Mouse (Mus musculus): Measurements from ENCODE around the gene Sult4a1.
"Not testable (repeated sequence)": the region's sequence is repeated elsewhere in the genome, so short reads cannot be mapped to it uniquely, and the experiment has no call there.

Gene Sult4a1

GRCm38 (mm10) chr15:84097536-84097935, 8.0 kb downstream of the Sult4a1 start:
- not testable (repeated sequence) for DNase-seq (ENCODE audit: low read depth in 2 of 2, low spot score in 2 of 2)

GRCm38 (mm10) chr15:84096051-84096450, 9.5 kb downstream of the Sult4a1 start:
- DNase-seq (ENCODE audit: low read depth in 2 of 2, low spot score in 2 of 2), result no peak

DNA sequence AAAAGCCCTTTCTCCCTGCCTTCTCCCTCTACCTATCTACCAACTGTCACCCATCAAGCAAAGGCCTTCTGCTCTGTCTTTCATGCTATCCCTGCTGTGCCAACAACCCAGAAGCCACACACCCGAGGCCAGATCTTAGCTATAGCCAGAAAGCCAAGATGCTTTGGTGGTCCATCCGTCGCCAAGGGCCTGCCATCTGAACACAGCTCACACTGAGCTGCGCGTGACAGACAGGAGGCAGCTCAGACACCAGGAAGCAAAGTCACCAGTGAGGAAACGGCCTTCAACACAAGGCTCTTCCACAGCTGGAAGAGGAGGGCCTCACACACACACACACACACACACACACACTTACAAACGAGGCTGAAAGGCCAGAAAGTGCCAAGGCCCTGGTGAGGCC, 10.6 kb downstream of the Sult4a1 start:
- no peak for DNase-seq (ENCODE audit: low read depth in 2 of 2, low spot score in 2 of 2)

DNA sequence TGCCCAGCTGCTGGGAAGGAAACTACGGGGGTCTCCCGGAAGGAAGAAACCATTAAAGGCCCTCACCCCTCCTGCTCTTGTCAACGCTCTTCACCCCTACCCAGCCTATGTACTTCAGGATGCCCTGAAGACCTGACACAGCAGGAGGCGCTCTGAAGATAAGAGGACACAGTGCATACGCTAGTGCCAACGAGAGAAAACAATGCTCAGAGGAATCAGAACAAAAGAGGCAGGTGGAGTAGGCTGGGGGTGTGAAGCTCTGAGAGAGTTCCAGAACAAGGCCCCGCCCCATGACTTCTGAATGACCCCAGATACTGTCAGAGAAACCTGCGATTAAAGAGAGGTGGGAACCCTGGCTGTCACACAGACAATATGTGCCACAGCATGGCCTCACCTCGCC, 18.8 kb downstream of the Sult4a1 start:
- DNase-seq (ENCODE audit: low read depth in 2 of 2, low spot score in 2 of 2), result no peak

DNA sequence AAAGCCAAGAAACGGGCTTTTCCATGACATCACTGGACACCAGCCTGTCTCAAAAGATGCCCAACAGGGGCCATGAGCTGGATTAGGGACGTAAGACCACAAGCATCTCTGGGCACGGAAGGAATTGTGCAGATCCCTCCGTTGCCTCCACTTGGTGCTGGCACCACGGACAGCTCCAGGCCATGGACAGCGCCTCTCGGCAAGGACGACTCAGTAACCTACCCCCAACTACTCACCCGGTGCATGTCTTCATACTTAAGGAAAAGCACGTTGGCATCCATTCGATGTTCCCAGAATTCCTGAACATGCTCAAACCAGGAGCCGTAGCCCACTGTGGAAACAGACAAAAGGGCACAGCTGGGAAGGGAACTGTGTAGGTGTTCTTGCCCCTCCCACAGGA, 19.2 kb downstream of the Sult4a1 start:
- no peak for DNase-seq (ENCODE audit: low read depth in 2 of 2, low spot score in 2 of 2)

- no peak for DNase-seq (ENCODE audit: low read depth in 2 of 2, low spot score in 2 of 2)
These were observed 25.5 kb downstream of the Sult4a1 start for GRCm38 (mm10) chr15:84080069-84080468.

DNA sequence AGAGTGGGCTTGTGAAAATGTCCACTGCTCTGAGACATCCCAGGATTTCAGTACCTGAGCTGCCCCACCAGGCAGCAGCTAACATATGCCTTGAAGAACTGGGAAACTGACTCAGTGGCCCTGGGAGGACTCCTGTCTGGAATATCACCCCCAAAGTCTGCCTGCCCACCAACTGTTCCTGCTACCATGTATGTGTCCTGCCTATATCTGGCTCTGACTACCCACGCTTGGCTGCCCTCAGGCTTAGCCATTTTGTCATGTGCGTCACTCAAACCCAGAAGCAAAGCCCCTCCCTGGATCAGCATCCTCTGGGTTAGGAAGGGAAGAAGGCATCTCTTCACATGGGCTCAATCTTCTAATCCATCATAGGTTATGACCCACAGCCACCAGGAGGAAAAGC, 26.0 kb downstream of the Sult4a1 start:
- DNase-seq (ENCODE audit: low read depth in 2 of 2, low spot score in 2 of 2), result no peak

GRCm38 (mm10) chr15:84078667-84079066, 26.9 kb downstream of the Sult4a1 start:
- no peak for DNase-seq (ENCODE audit: low read depth in 2 of 2, low spot score in 2 of 2)

DNA sequence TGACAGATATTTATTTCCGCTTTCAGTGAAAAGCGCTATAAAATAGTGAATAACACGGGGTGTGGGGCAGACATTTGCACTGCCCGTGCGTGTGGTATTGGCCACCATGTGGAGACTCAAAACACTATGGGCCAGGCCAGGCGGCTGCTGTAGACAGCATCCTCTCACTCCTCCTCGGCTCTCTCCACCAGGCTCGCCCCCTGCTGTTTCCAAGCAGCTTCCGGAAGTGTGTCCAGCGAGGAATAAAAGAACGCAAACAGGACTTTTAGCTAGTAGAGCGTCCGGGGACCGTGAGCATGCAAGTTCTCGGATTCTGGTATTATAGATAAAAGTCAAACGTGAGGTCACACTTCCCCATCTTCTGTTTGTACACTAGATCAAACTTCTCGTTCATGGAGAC, 28.4 kb downstream of the Sult4a1 start:
- no peak for DNase-seq (ENCODE audit: low read depth in 2 of 2, low spot score in 2 of 2)

DNA sequence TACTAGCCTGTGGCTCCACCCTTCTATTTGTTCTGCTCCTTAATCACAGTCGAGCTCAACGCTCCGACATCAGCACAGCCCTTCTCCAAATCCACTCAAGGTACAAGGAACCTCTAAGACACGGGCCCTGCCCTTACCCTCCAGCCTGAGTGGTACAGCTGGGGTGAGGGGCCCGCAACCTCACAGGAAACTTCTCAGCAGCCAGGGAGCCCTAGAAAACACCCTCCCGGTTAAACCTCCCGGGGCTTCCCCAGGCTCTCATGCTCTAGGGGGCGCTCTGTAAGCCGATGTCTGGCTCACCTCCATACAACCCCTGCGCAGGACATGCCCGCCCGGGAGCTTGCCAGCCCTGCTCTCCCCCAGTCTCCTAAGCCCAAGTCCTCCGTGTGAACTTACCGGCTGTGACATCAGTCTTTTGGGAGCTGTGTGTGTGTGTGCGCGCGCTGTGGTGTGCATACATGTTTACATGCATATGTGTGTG, 30.8 kb downstream of the Sult4a1 start:
- DNase-seq (ENCODE audit: low read depth in 2 of 2, low spot score in 2 of 2), result no peak

DNA sequence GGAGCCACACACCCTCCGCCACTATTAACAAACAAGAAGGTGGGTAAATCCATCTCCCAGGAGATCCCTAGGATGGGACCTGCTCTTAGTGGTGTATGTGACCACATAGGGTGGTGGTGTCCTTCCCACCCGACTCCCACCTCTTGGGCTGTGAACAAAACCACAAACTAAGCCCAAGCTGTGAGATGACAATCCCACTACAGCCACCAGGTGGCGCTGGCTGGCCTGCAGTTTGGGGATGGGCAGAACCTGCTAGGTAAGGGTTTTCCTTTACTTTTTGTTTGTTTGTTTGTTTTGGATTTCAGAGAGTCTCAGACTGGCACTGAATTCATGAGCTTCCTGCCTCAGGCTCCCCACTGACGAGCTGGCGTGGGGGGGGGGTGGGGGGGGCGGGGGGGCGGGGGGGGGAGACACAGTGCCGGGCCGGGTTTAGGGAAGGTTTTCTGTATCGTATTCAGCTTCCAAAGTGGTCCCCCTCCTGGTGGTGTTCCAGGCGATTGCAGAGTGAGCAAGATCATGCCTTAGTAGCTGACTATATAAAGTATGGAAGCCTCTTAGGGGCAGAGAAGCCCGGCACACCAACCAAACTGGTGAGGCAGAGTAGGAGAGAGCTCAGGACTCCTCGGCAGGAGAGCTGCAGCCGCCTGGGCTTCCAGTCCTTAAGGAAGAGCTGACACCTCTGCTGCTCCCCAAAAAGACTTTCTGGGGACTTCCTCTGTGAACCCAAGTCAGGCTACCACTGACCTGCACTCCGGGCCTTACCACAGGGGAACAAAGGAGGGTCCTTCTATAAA, 31.4 kb downstream of the Sult4a1 start:
- peak in 1 of 2 experiments; percentile 26 for DNase-seq (ENCODE audit: low read depth in 2 of 2, low spot score in 2 of 2)

GRCm38 (mm10) chr15:84073058-84073457, 32.5 kb downstream of the Sult4a1 start:
- DNase-seq (ENCODE audit: low read depth in 2 of 2, low spot score in 2 of 2), result no peak

DNA sequence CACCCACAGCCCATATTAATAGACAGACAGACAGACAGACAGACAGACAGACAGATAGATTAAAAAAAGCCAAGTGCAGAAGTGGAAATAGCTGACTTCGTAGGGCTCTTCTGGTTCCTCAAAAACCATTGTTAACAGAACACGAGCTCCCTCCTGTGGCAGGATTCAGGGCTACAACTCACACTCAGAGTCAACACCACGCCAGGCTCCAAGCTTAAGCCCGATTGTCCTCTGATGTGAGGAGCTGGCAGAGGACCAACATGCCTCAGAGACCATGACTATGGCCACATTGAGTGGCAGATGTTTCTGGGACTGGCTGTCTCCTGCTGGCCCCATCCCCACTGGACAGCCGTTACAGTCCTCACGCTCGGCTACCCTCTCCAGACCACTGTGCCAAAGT, 33.3 kb downstream of the Sult4a1 start:
- DNase-seq (ENCODE audit: low read depth in 2 of 2, low spot score in 2 of 2), result no peak

DNA sequence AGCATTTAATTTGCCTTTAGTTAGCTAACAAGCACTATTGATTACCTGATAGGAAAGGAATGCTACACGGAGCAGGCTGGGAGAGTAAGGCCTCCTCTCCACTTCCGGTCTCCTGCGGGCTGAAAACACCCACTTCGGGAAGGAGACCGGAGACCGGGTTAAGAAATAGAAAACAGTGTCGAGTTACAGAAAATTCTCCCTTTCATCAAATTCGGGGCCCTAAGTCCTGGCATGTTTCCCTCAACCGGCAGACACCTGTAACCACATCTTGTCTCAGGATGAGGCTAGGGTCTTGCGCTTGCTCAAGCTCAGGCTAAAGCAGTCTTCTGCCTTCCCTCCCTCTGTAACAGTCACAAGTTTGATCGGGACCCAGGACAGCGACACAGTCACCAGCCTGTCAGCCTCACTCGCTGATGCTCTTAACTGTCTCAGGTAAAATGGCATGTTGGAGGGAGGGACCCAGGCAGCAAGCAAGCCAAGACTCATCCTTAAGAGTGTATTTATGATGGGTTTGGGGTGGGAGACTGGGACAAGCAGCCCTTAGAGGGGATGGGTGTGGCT, 35.4 kb downstream of the Sult4a1 start:
- no peak for DNase-seq (ENCODE audit: low read depth in 2 of 2, low spot score in 2 of 2)

- no peak for DNase-seq (ENCODE audit: low read depth in 2 of 2, low spot score in 2 of 2)
These were observed 36.0 kb downstream of the Sult4a1 start for GRCm38 (mm10) chr15:84069455-84070050.

- DNase-seq (ENCODE audit: low read depth in 2 of 2, low spot score in 2 of 2), result no peak
These were observed 39.9 kb downstream of the Sult4a1 start for GRCm38 (mm10) chr15:84065701-84066100.

- DNase-seq (ENCODE audit: low read depth in 2 of 2, low spot score in 2 of 2), result no peak
These were observed 40.4 kb downstream of the Sult4a1 start, which contains the start of gene Efcab6 for GRCm38 (mm10) chr15:84065140-84065539. Gene Efcab6, minus strand, starts transcription at chr15:84065379.

DNA sequence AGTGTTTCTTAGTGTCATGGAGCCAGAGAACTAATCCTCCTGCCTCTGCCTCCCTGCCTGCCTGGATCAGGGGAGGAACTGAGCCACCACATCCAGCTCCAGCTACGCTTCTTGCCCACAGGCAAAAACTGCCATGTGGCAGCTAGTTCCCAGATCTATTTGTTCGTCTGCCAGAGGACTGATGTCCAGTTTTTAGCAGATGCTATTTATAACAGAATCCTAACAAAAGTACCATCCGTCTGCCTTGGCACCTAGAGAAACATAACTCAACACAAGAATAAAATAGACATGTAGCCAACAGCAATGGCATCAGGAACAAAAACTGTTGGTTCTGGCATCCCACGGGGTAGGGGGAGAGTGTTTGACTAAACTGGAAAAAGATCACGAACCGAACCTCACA, 46.7 kb downstream of the Sult4a1 start:
- DNase-seq (ENCODE audit: low read depth in 2 of 2, low spot score in 2 of 2), result no peak

- DNase-seq (ENCODE audit: low read depth in 2 of 2, low spot score in 2 of 2), result no peak
These were observed 49.5 kb downstream of the Sult4a1 start for GRCm38 (mm10) chr15:84056083-84056482.

- no peak for DNase-seq (ENCODE audit: low read depth in 2 of 2, low spot score in 2 of 2)
These were observed 51.7 kb downstream of the Sult4a1 start for GRCm38 (mm10) chr15:84053859-84054258.

- no peak for DNase-seq (ENCODE audit: low read depth in 2 of 2, low spot score in 2 of 2)
These were observed 52.3 kb downstream of the Sult4a1 start for GRCm38 (mm10) chr15:84053240-84053639.

DNA sequence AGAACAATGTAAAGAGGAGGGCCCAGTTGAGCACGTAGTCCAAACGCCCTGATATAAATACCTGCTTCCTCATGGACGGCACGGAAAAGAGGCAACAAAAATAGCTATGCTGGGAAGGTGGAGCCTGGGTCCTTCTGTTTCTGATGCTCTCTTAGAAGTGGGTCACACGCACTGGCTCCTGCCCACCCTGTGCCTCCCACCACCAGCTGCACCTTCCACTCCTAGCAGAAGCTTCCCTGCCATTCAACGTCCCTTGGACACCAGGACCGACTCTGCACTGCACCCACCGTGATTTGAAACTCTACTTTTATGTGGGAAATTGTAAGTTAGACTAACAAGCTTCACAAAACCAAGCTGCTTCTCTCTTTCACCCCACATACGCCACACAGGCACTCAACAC, 53.2 kb downstream of the Sult4a1 start:
- DNase-seq (ENCODE audit: low read depth in 2 of 2, low spot score in 2 of 2), result no peak
